Mouse (Mus musculus) left cerebral cortex, adult 11 months (tissue): Measurements from ENCODE around the gene Ift22.
"Not testable (repeated sequence)": the region's sequence is repeated elsewhere in the genome, so short reads cannot be mapped to it uniquely, and the experiment has no call there.

ENCODE experiments used
- DNase-seq: peaks from one replicate; pipeline ENCODE4 v3.0.0; 2022; ENCODE audit warnings: low spot score

The Ift22 gene

GRCm38 (mm10) chr5:136949551-136950336 is 41.8 kb downstream of the Ift22 start:
- not testable (repeated sequence) for DNase-seq

- DNase-seq, result no peak
These were observed 42.6 kb downstream of the Ift22 start for GRCm38 (mm10) chr5:136950521-136950920.

- no peak for DNase-seq
These were observed 44.2 kb downstream of the Ift22 start for GRCm38 (mm10) chr5:136952153-136952552.

GRCm38 (mm10) chr5:136953015-136953414 is 45.1 kb downstream of the Ift22 start, which contains the start of gene Fis1:
TSS of gene Fis1 (plus strand) at chr5:136953275.
- peak; percentile 90 for DNase-seq

GRCm38 (mm10) chr5:136953440-136953951 is 45.5 kb downstream of the Ift22 start:
- no peak for DNase-seq

GRCm38 (mm10) chr5:136955622-136956021 is 47.7 kb downstream of the Ift22 start:
- no peak for DNase-seq

- no peak for DNase-seq
These were observed 49.3 kb downstream of the Ift22 start for GRCm38 (mm10) chr5:136957250-136957649.

GRCm38 (mm10) chr5:136958991-136959605 is 51.1 kb downstream of the Ift22 start:
- DNase-seq, result no peak

GRCm38 (mm10) chr5:136960053-136960452 is 52.1 kb downstream of the Ift22 start:
- DNase-seq, result no peak

GRCm38 (mm10) chr5:136961334-136961982 is 53.5 kb downstream of the Ift22 start:
- DNase-seq, result no peak

- DNase-seq, result peak; percentile 84
These were observed 54.1 kb downstream of the Ift22 start for GRCm38 (mm10) chr5:136961983-136962461.

- peak; percentile 73 for DNase-seq
These were observed 54.6 kb downstream of the Ift22 start for GRCm38 (mm10) chr5:136962501-136962900.

- no peak for DNase-seq
These were observed 55.1 kb downstream of the Ift22 start for GRCm38 (mm10) chr5:136962966-136963540.
